Mouse (Mus musculus) gastrocnemius, adult 18-20 months (tissue): ENCODE measurements around the gene Snhg11. TPM values are rescaled to one million over a fixed set of nuclear protein-coding genes. Genes with fewer than 3 reads are reported as not detected.
"Not testable (repeated sequence)": the region's sequence is repeated elsewhere in the genome, so short reads cannot be mapped to it uniquely, and the experiment has no call there.

Source experiments
- DNase-seq: peaks from one replicate; pipeline ENCODE4 v3.0.0; 2021; ENCODE audit warnings: low spot score
- total RNA-seq, 2 experiments: library from RNA; stranded (reverse); gene quantifications; 2 replicates each; pipeline ENCODE4 v1.2.3; 2021

The Snhg11 gene
- total RNA-seq, 2 experiments from 2014 or later = 0.16 to 0.28 TPM

DNA sequence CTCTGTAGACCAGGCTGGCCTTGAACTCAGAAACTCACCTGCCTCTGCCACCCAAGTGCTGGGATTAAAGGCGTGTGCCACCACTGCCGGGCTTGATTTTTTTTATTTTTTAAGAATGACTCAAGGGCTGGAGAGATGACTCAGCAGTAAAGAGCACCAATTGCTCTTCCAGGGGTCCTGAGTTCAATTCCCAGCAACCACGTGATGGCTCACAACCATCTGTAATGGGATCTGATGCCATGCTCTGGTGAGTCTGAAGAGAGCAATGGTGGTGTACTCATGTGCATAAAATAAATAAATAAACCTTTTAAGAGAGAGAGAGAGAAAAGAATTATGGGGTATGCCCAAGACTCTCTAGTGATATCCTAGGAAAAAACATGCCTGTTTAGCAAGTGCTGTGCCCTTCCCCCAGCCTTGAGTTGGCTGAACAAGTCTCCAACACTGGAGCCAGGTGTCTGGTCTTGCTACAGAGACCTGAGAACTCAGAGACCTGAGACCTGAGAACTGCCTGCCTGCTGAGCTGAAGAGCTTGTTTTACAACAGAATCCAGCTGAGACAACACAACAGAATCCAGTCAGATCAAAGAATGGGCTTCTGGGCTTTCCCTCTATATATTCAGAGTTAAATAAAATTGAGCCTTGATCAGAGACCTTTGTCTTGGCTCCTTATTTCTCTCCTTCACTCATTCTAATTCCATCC lies 5.8 kb upstream of the Snhg11 start:
- no peak for DNase-seq

DNA sequence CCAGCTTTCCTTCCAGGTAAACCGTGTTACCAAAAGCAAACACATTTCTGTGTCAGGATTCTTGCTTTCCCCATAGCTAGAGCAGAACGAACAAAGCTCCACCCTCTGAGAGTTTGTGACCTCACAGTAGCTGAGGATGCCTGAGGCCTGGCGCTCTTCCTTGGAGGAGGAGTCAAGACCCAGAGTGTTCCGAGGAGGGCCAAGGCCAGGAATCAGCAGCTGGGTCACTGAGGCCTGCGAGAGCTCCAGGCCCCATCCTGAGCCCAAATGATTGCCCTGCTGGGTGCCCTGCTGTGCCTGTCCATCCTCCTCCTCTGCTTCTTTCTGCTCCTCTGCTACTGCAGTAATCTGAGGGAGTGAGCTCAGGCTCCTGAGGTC lies 5.3 kb upstream of the Snhg11 start:
- DNase-seq = peak; percentile 10

DNA sequence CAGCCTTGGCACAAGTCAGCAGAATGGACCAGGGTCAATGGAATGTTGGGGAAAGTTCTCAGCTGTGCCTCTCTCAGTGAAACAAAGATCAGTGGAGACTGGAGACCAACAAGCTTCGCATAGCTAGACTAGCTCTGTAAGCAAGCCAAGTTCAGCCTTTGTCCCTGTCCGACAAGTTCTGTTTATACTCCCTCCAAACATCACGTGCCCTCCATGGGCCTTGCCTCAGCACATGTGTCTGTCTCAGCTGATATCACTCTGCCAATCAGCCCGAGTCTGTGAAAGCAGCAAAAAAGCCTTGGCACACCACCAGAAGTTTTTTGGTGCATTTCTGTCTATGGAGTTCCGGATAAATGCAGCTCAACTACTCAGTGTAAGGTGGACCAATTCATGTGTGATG lies 2.4 kb upstream of the Snhg11 start:
- DNase-seq = no peak

DNA sequence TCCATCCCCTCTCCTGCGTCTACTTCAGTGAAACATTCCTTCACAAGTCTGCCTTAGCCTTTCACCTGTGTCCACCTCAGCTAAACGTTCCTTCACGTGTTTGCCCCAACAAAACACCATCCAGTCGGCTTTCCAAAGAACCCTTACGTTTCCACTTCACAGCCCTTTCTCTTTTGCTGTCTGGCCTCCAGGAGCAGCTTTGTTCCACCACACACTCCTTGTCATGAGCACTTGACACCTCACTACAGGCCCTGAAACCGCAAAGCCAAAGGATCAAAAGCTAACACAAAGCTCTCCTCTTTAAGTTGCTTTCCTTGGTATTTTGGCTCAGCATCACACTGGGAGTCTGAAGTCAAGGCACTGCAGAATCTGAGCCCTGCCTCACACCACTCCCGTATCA lies 1.9 kb upstream of the Snhg11 start:
- DNase-seq = no peak

DNA sequence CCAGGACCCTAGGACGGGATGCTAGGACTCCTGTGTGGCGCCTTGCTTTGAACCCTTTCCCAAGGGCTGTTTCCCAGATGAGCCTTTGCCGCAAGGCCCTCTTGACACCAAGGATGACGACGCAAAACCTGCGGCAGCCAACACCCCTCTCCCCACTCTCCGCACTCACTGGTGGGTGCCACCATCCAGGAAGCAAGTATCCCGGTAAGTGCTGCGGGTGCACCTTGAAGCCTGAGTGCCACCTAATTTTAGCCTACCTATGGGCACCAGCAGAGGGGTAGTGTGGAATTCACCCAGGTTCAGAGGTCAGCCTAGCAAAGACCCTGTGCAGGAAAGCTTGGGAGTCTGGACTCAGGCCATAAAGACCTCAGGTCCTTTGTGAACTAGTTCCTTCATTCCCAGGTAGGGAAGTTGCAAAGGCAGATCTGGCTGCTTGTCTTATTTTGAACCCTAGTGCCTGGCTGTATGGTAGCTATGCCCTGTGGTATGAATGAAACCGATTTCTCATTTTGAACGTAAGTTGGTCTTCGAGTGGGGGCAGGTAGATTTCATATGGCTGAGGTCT lies 767 bp downstream of the Snhg11 start:
- no peak for DNase-seq

DNA sequence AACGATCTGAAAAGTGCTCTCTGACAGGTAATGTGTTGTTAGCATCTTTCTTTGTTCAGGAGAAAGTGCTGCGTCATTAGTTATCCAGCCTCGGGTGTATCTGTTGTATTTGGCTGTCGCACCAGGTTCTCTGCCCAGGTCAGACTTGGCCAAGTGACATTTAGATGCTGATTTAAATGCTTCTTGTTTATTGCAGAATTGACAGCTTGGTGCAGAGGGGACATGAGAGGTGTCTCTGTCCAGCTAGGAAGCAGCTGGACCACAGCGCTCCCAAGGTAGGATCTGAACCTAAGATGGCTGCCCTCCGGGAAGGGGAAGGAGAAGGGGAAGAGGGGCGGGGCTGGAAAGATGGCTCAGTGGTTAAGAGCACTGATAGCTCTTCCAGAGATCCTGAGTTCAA lies 1.4 kb downstream of the Snhg11 start:
- DNase-seq = no peak

DNA sequence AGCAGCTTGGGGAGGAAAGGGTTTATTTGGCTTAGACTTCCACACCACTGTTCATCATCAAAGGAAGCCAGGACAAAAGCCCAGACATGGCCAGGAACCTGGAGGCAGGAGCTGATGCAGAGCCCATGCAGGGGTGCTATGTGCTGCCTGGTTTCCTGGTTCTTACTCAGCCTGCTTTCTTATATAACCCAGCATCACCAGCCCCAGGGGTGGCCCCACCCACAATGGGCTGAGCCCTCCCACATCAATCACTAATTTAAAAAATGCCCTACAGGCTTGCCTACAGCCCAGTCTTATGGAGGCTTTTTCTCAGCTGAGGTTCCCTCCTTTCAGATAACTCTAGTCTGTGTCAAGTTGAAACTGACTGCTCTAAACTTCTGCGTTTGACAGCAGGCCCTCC lies 2.4 kb downstream of the Snhg11 start:
- DNase-seq = no peak

DNA sequence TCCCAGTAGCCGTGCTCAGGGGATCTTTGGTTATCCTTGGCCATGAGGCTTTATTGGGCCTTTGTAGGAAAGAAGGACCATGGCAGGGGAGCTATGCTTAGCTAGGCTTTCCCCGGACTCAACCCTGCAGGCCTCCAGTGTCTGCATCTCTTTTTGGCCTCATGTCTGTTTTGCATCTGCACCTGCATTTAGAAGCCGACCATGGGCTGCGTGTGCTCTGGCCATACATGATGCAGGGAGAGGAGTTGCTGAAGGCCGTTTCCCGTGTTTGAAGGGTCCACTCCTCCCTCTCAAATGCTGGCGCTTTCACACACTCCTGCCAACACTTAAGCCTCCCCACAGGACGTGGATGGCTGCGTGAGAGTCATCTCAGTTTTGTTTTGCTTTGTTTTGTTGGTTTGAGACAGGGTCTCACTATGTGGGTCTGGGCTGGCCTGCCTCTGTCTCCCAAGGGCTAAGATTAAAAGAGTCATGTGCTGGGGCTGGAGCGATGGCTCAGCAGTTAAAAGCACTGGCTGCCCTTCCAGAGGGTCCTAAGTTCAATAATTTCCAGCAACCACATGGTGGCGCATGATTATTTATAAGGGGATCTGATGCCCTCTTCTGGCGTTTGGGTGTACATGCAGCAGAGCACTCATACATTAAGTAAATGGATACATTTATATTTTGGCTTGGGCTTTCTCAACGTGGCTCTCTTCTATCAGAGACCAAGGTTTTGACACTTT lies 4.1 kb downstream of the Snhg11 start:
- DNase-seq = peak; percentile 55

DNA sequence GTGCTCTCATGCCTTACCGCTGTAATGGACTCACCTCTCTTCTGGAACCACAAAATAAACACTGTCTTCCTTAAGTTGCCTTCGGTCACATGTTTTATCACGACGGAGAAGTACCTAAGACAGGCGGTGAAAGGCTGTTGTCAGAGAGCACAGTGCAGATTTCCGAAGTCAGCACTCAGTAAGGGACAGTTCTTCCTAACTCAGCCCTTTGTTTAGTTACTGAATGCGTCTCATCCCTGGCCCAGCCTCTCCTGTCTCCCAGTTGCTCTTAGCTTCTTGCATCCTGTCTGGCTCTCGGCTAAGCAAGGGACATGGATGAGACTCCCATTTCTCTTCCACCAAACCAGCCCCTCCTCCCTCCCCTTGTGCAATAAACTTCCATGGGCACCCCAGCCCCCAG lies 10.6 kb downstream of the Snhg11 start:
- no peak for DNase-seq

DNA sequence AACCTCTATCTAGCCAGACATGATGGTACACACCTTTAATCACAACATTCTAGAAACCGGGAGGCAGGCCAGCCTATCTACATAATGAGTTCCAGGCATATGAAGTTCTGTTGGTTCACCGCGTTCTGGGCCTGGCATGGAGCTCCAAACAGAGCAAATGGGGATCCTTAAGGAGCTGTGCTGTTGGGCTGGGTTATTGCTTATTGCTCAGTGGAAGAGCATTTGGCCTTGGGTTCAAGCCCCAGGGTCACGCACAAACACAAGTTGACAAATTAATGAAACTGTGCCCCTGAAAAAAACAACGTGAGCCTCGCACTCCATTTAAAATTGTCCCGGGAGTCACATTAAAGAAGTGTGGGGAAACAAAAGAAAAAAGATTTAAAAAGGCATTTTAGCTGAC lies 14.0 kb downstream of the Snhg11 start:
- no peak for DNase-seq

DNA sequence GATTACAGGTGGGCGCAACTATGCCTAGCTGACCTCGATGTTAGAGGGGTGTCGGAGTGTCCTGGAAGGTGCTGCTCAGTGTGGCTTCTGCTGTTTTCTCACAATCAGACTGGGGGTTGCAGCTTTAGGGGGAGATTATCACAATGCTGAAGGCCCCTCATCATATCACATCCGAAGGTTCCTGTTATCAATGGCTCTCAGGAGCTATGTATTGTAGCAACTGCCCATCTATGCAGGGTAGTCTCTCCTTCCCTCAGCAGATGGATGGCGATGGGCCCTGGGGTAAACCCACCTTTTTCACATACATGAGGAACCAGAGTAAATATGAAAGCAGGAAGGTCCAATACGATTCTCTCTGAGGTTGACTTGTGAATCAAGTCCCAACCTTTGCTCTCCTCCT lies 20.9 kb downstream of the Snhg11 start:
- no peak for DNase-seq

DNA sequence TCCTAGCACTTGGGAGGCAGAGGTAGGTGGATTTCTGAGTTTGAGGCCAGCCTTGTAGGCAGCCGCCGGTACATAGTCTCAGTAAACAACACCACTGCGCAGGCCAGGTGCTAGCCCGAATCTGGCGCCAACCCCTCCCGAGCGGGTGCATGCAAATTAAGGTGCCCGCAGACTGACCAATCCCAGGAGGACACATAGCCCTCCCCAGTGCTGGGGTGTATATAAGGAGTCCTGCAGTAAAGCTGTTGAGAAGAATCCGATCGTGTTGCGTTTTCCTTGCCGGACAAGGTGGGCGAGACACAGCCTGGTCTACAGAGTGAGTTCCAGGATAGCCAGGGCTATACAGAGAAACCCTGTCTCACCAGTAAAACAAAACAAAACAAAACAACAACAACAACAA lies 21.7 kb downstream of the Snhg11 start:
- not testable (repeated sequence) for DNase-seq

DNA sequence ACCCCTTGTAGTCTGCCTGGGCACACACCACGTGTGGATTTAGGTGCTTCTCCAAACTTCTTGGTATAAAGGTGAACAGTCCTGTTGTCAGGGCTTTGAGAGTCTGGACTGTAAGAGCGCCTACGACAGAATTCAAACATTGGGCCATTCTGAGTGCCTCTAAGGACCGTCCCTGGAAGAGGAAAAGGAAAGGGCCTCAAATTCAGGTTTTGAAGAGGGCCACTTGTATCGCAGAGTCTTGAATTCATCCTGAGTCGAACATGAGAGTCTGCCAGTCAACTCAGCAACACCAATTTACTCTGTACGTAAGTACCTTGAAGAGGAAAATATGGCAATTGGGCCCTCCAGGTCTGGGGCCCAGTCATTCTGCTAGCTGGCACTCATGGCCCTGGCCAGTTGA lies 27.5 kb downstream of the Snhg11 start:
- no peak for DNase-seq

DNA sequence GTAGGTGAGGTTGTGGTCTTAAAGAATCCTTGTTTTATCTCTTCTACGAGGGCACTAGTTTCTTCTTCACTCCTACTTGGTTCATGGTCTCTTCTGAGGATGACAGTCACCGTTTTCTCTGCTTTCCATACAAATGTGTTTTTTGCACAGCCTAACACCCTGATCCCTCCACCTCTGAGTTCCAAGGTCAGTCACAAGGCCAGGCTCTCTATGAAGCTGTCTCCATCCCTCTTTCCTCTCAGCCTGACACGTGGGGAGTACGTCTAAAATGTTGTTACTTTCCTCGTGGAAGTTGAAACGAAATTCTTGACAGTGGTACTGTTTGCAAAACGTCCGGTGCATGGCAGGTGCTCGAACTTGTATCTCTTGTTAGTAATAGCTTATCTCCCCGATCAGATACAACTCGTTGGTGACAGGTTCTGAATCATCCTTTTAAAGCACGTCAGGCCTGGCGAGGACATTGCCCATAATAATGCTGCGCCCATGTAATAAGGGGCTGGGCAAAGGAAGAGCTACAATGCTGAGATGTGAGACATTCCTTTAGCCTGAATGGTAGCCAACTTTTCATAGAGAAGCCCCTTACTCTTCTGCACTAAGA lies 33.7 kb downstream of the Snhg11 start:
- no peak for DNase-seq

DNA sequence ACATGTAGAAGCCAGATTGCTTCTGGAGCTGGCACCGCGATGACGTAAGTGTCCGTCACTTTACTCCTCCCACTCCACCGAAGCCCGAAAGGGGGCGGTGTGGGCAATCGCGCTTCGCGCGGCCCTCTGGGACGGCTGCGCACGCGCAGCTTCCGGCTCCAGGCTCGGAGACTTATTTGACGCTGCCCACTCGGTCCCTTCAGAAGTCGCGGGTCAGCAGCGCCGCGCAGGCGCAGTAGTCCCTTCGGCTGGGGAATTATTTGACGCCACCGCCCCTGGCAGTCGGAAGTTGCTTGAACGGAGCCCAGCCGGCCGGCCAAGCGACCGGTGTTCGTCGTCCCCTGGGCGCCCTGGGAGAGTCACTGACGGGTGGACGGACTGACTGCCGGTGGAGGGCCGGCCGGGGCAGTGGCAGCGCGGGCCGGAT lies 34.2 kb downstream of the Snhg11 start, which contains the start of gene Ralgapb:
TSS of gene Ralgapb (plus strand) at position 254 of the 427 bp plus-strand sequence.
- DNase-seq = peak; percentile 99

DNA sequence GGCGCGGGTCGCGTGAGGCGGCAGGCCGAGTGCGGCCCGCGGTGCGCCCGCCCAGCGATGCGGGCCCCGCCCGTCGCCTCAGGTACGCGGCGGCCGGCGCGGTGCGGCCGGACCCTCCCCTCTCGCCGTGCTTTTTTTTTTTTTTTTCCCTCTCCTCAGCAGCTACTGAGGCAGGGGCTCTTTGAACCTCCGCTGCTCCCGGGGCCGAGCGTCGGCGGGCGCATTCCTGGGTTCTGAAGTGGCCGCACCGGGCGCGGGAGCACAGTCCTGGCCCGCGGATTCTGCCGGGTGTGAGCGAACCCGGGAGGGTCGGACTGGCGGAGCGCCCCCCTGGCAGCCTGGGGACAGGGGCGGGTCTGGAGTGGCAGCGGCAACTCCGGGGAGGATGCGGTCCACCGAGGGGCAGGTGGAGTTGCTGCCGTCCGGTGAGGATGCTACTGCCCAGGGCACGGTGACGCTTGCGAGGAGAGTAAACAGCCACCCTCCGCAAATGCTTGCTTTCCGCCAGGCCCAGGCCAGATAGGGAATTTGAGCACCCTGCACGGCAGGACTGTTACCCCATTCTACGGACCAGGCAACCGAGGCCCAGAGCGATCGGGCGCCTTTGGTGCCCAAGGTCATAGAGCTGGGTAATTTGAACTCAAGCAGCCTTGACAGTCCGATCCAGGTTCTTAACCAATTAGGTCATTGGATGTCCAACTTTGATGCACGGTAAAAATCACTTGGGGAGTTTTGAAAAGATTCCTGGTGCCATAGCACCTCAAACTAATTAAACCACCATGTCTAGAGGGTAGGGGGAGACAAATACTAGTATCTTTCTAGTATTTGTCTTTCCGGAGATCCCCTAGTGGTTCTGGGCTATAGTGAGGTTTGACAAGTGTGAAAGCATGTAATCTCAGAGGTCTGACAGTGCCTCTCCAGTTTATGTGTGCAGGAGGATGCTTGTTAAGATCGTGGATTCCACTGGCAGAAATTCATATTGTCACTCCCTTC lies 34.9 kb downstream of the Snhg11 start:
- DNase-seq = peak; percentile 16

DNA sequence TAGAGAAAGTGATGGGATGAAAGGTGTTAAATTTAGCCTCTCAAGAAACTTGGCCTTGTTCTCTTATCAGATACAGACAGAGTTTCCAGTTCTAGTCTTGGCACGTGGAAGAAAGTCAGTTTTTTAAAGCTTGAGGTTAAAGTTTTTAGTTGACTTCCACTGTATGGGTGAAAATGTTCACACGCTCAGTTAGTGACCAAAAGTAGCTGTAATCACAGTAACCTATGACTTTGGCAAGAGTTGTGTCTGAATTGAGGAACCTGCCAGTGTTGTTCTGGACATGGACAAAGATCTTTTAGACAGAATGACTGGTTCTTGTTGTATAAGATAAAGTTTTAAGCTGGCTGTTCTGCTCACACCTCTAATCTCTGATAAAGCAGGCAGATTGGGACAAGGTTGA lies 37.8 kb downstream of the Snhg11 start:
- no peak for DNase-seq

DNA sequence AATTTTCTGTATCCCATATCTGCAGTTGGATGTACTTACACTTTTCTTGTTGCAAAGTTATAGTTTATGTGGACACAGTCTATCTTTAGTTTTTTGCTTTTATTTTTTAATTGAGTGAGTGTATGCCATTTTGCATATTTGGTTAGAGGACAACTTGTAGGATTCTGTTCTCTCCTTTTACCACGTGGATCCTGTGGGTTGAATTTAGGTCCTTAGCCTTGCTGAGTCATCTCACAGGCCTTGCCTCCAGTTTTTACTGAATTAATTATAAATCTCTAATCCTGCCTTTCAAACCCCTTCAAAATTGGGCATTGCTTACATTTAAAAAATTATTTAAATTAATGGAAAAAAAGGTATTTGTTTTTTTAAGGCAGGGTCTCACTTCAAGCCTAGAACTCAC lies 40.4 kb downstream of the Snhg11 start:
- no peak for DNase-seq

DNA sequence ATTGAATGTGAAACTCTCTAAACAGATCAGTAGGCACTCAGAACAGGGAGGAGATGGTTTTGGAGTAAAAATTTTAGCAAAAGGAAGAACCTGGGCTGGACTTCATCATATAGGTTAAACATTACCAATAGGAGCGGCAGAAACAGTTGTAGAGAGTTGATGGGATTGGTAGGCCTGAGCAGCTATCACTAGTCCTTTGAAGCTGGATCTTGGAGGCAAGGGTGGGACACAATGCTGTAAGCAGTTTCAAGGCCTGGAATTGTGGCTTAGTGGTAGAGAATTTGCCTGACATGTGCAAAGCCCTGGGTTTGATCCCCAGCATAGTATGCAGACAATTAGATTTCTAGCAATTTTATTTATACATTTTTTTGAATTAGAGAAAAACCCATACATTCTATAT lies 43.2 kb downstream of the Snhg11 start:
- DNase-seq = no peak
